ENCODE assay signal across 10 mouse cellular contexts in the genomic region with DNA sequence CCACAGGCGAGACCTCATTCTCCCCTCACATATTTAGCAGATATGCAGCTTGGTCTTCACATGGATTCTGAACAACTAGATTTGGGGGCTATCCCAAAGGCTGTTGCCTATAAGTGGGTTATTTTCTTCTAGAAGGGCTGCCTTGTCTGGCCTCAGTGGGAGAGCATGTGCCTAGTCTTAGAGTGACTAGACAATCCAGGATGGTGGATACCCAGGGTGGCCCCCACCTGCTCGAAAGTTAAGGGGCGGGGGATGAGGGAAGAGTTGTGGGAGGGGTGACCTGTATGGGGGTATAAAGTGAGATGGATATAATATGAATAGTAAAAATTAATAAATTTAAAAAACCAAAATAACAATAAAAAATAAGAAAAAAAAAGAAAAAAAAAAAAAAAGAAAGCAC. TPM values are rescaled to one million over a fixed set of nuclear protein-coding genes. Genes with fewer than 3 reads are reported as not detected.
DNase-seq lines count a peak whose midpoint lies in the region; ATAC-seq lines count a peak whose summit lies in the region.
"Not testable (repeated sequence)": the region's sequence is repeated elsewhere in the genome, so short reads cannot be mapped to it uniquely, and the experiment has no call there.
"Had no signal": no experiment of that assay in that cellular context is flagged by ENCODE, and none has a peak within 500 bp of the region (broad histone marks: within the 10 kb centered on the region; RNA-seq: fewer than 3 reads in every experiment).

No protein-coding gene starts in this region.

- not testable (repeated sequence) for H3K27ac ChIP-seq in forebrain, embryonic 11.5 days (ENCODE audit: low read depth, low read length); midbrain, embryonic 14.5 days (replicated peaks; ENCODE audit: low read depth, low read length)

- not testable (repeated sequence) for H3K36me3 ChIP-seq in forebrain, embryonic 11.5 days (ENCODE audit: control insufficient read depth, insufficient read depth, low read length); midbrain, embryonic 14.5 days (ENCODE audit: control insufficient read depth, insufficient read depth, low read length)

- not testable (repeated sequence) for H3K9me3 ChIP-seq in forebrain, embryonic 11.5 days (ENCODE audit: control insufficient read depth, low read length); midbrain, embryonic 14.5 days (ENCODE audit: control insufficient read depth, low read length)

- H3K4me1 ChIP-seq in forebrain, embryonic 11.5 days (replicated peaks; ENCODE audit: control insufficient read depth, insufficient read depth, low read length); midbrain, embryonic 14.5 days (ENCODE audit: control insufficient read depth, insufficient read depth, low read length): not testable (repeated sequence)

- 79% methylated on average over 3 of the region's 3 CpGs for WGBS in forebrain, embryonic 11.5 days
- WGBS in midbrain, embryonic 14.5 days: 83% methylated on average over 3 of the region's 3 CpGs

- not testable (repeated sequence) for DNase-seq in forebrain, embryonic 11.5 days (ENCODE audit: low spot score); midbrain, embryonic 14.5 days
- peak; percentile 84 for DNase-seq in heart, adult 11 months

- H3K4me3 ChIP-seq in forebrain, embryonic 11.5 days (ENCODE audit: low read depth, low read length); midbrain, embryonic 14.5 days (replicated peaks; ENCODE audit: low read depth, low read length): not testable (repeated sequence)

- H3K27me3 ChIP-seq in forebrain, embryonic 11.5 days (ENCODE audit: control insufficient read depth, insufficient read depth, low read length); midbrain, embryonic 14.5 days (ENCODE audit: control insufficient read depth, insufficient read depth, low read length): not testable (repeated sequence)

- H3K9ac ChIP-seq in forebrain, embryonic 11.5 days (ENCODE audit: low read length); midbrain, embryonic 14.5 days (replicated peaks; ENCODE audit: low read length): not testable (repeated sequence)

- not testable (repeated sequence) for H3K4me2 ChIP-seq in forebrain, embryonic 11.5 days (ENCODE audit: low read depth, low read length, severe bottlenecking); midbrain, embryonic 14.5 days (ENCODE audit: low read length)

- 0 out of 2 replicates have a peak, but pooled peaks have one; percentile 60 for ATAC-seq in forebrain, embryonic 11.5 days (replicated peaks; ENCODE audit: low FRiP score)
- ATAC-seq in midbrain, embryonic 14.5 days (ENCODE audit: low FRiP score, low TSS enrichment): peak; percentile 19; the same call in 1 of the 2 replicates

RNA-seq across cellular contexts. Expression of a gene that starts 23.6 kb away (rescaled TPM):
- polyA plus RNA-seq in forebrain, embryonic 11.5 days (2014; fragmentation: Nextera tagmentation; extraction: Ambion mirVana): not detected in 2 replicates
- polyA plus RNA-seq in midbrain, embryonic 14.5 days (2014; fragmentation: Nextera tagmentation; extraction: Ambion mirVana): not detected in 2 replicates
- polyA plus RNA-seq: activated CD4-positive, CD25-positive, alpha-beta regulatory T cell, adult 4 months; adrenal gland, adult 2 months; brain, embryonic 14.5 days; C2C12; CD4-positive, CD25-positive, alpha-beta regulatory T cell, adult 4 months; G1E; Patski had no signal
